Mouse (Mus musculus) left cerebral cortex, postnatal 25 days (tissue): ENCODE measurements around the gene Gm29427. TPM values are rescaled to one million over a fixed set of nuclear protein-coding genes. Genes with fewer than 3 reads are reported as not detected.
A peak's percentile ranks its signal among the peaks of the same experiment; 100 is the strongest.
"Not testable (repeated sequence)": the region's sequence is repeated elsewhere in the genome, so short reads cannot be mapped to it uniquely, and the experiment has no call there.

Experiments
- DNase-seq, 2 experiments: peaks; one replicate each; pipeline ENCODE4 v3.0.0; 2022; ENCODE audit warnings: low spot score in 2 of 2, mixed read lengths in 1 of 2
- intact Hi-C: fragments of 180-260 bp; cut with DNase I; formaldehyde crosslinking; loops from one replicate; pipeline ENCODE4 v1.15.1; 2025
- total RNA-seq, 2 experiments: library from RNA; stranded (reverse); gene quantifications; 2 replicates each; pipeline ENCODE4 v1.2.3; 2021

Gene Gm29427
- total RNA-seq, 2 experiments from 2014 or later: not detected

DNA sequence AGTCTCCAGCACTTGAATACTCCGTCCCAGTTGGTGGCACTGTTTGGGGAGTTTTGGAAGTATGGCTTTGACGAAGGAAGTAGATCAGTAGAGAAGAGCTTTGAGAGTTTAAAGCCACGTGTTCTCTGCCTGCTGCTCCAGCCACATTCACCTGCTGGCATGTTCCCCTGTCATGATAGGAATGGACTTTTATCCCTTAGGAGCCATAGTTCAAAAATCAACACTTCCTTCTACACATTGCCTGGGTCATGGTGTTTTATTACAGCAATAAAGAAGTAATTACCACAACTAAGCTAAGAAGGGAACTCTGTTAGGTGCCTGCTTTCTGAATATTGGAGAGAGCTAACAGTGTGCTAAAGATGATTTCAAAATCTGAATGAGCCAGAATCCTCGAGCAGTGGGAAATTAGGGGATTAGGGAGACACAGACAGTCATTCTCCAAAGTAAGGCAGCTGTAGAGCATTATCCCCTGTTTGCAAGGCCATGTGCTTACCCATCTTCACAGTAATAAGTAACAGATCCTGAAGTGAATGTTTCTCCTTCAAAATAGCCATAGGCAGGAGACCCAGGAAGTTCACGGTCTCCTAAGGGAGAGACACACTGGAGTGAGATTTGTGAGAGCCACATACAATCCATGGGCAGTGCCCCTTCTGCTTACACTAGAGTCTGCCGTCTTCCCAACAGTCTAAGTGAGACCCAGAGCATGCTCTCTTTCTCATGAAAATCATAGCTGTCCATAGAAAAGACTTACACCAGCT lies 33.8 kb downstream of the Gm29427 start:
- intact Hi-C loops: no loop called here
- DNase-seq: no peak

DNA sequence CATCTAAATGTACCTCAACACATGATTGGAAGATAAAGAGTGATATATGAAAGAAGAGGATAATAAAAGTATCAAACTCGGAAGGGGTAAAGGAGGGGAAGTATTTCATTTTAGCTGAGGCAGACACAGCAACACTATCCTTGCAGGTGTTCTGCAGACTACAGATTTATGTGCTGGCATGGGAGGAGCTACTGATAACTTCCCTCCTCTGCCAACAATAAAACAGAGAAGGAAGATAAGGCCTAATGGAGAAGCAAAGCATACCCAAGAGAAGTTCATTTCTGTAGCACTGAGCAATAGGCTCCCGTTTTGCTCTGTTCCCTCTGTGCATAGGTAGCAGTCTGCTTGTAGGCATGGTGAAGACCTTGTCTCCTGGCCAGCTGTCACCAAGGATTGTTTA lies 34.5 kb downstream of the Gm29427 start:
- no peak for DNase-seq
- intact Hi-C loops: no loop called here

DNA sequence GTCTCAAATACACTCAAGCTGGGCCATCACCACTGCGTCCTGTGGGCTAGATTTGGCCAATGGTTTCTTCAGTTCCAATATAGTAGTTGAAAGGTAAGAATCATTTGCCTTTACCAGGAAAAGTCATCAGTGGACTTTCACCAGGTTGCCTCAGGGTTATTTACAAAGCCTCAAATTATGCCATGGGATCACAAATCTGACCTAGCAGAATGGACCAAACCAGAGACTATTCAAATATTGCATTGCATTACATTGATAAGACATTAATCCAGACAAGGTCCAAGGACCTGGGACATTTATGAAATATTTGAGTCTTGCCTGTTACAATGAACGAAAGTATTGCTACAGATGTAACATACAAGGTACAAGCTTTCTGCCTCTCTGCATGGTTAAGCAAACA lies 37.0 kb downstream of the Gm29427 start:
- no peak for DNase-seq
- intact Hi-C loops: no loop called here

DNA sequence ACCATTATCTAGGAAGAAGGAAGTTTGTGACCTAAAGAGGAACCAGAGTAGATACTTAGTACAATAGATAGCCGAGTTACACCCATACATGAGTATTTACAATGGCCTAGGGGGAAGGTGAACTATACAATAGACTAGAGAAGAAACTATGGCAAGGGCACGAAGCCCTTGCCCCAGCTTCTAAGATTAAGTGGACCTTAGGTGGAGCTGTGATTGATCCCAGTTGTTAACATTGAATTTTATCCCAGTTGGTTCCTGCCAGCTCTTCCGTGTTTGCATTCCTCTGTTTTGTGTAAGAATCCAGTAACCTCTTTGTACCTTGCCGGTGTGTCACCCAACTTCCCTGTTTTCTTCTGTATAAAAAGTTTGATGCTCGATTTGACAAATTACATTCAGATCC lies 52.0 kb downstream of the Gm29427 start:
- intact Hi-C loops, DNase-seq: not testable (repeated sequence)

DNA sequence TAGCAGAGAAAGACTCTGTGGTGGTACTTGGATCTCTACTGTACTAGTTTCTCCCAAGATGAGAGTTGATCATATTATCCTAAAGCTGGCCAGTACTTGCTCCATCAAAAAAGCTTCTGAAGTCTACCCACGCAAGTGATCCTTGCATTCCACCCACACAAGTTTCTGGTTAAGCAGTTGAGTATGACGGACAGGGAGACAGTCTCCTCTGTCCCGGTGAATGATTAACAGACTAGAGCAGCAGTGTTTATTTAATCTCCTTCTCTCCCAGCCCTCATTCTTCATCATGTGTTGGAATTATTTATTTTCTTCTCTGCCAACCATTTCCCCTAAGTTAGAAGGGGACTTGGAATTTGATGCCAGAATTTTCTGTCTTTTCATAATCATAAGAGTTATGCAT lies 54.1 kb downstream of the Gm29427 start, which contains the start of gene C4bp:
TSS of gene C4bp (minus strand) at position 179 of the 400 bp plus-strand sequence.
- DNase-seq: no peak
- intact Hi-C loops: no loop called here

DNA sequence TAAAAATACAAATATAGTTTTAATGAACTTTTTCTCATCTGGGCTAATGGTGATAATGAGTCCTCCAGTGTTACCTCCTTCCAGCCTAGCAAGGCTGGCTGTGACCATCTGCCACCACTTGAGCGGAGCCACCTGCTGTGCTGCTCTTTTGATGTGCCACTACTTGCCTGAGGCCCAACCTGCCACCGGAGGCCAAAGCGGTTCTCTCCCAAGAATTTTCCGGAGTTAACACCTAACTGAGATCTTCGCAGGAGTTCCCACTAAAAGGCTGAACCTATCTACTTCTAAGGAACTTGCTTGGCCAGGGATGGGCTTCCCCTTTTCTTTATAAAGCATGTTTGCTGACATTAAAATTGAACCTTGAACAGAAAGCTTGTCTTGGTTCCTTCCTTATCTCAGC lies 56.0 kb downstream of the Gm29427 start:
- intact Hi-C loops, DNase-seq: not testable (repeated sequence)

DNA sequence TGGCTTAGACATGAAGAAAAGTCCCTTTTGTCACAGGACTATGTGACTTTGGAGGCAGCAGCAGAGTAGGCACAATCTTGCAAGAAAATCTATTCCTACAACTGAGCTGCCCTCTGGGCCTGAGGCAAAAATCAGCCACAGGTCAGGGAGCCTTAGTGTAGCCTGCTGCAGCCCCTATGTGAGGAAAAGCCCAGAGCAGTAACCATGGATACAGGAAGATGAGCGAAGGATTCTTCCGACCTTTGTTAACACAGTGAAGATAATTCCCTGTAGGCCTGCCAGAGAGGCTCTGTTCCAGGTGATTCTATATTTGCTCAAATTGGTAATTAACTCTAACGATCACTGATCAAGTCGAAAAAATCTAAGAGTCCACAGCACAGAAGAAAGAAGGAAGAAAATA lies 71.5 kb downstream of the Gm29427 start:
- no peak for DNase-seq
- intact Hi-C loops: no loop called here

DNA sequence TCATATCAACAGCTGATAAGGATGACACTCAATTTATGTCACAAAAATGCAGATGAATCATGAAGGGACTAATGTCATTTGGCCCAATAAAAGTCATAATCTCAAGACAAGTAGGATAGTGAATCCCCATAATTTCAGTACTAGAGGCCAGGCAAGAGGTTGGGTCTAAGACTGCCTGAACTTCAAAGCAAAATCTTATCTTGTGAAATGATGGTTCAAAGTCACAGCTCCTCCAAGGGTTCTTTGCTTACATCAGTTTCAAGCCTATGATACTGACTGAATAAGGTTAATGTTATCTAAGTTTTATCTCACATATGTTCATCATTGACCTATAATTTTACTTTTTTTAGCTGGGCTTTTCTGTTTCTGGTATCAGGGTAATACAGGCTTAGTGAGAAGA lies 74.6 kb downstream of the Gm29427 start:
- intact Hi-C loops: no loop called here
- no peak for DNase-seq

DNA sequence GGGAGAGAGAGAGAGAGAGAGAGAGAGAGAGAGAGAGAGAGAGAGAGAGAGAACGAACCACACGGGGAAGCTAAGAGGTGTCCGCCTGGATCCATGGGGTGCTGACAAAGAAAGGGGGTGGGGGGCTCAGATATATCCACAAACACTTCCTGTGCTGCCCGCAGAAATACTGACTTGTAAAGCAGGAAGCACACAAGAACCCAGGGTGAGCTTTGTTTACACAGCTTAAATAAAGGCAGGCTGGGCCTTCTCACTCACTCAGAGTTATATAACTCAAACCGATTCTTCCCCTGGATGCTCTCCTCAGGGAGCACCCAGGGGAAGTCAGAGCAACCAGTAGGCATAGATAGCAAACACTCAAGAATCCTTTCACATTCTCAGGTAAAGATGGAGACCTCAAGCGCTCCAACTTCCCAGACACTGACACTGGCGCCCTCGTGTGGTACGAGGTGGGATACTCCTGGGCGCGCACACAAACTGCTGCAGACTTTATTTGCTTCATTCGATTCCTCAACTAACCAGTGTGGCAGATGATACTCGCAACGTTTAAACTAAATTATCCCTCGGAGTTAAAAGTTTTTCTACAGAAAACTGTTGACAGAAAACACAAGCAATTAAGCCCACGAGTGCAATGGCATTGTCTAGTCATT lies 81.7 kb downstream of the Gm29427 start:
- intact Hi-C loops: loop anchor here (1.0 kb wide), 1 partner anchor 86 kb away; no protein-coding TSS in a partner anchor
- peak; percentile 61 to 62 for DNase-seq

DNA sequence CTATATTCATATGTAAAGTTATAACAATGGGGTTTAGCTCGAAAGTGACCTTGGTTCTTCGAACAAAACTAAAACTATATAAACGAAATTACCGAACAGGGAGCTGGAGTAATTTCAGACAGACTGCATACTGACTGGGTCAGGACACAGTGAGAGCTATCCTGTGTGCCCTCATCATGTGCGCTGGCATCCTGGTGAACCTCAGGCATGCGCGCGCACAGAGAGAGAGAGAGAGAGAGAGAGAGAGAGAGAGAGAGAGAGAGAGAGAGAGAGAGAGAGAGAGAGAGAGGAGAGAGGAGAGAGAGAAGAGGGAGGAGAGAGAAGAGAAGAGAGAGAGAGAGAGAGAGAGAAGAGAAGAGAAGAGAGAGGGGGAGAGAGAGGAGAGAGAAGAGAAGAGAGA lies 82.3 kb downstream of the Gm29427 start:
- DNase-seq: no peak
- intact Hi-C loops: no loop called here

DNA sequence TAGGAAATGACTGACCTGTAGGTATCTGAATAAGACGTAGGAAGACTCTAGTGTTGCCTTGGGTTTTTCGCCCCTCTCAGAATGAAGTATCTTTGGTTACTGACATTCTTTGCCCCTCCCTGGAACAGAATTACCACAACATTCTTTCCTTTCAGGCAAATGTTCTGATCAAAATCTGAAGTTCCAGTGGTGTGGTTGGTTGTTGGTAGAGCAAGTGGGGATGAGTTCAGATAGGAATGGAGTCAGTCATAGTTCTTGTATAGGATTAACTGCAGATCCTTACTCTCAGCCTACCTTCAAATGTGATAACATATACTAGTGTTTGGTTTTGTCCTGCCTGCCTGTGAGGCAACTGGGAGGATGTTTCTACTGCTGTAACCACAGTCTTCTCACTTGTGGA lies 86.1 kb downstream of the Gm29427 start, which contains the start of gene Zp3r:
TSS of gene Zp3r (minus strand) at position 101 of the 400 bp plus-strand sequence.
- intact Hi-C loops: no loop called here
- no peak for DNase-seq

Other genes with a start within 250 kb of the Gm29427 start
- not detected for gene Zp3r, start 86.2 kb downstream of the Gm29427 start, total RNA-seq
- gene C4bp, start 54.2 kb downstream of the Gm29427 start, total RNA-seq: not detected
- 10 to 100 TPM; 16.2 to 16.9 TPM for gene Yod1, start 1.5 kb upstream of the Gm29427 start, total RNA-seq
- 10 to 100 TPM; 37.6 to 48.4 TPM for gene Pfkfb2, start 13.5 kb upstream of the Gm29427 start, total RNA-seq
- gene AA986860, start 16.2 kb upstream of the Gm29427 start, total RNA-seq: 1 to 10 TPM; 1.8 TPM
- gene Fcamr, start 85.1 kb upstream of the Gm29427 start, total RNA-seq: not detected
- not detected for gene Pigr, start 110.9 kb upstream of the Gm29427 start, total RNA-seq
- gene Fcmr, start 149.9 kb upstream of the Gm29427 start, total RNA-seq: not detected
- not detected for gene Il24, start 171.7 kb upstream of the Gm29427 start, total RNA-seq
- gene Il20, start 195.7 kb upstream of the Gm29427 start, total RNA-seq: not detected
- gene Il19, start 224.3 kb upstream of the Gm29427 start, total RNA-seq: not detected